Mouse (Mus musculus) liver, embryonic 15.5 days (tissue): ENCODE results near the gene Kcnq4. TPM values are rescaled to one million over a fixed set of nuclear protein-coding genes. Genes with fewer than 3 reads are reported as not detected.
A peak's percentile ranks its signal among the peaks of the same experiment; 100 is the strongest.

Experiments used
- ATAC-seq: fragments of 200-750 bp; cut with Nextera tagmentation; 2 replicates; pipeline ENCODE4 v1.8.0; 2017; ENCODE audit warnings: moderate number of reproducible peaks, mild to moderate bottlenecking, moderate library complexity; ENCODE audit not compliant: insufficient read depth
- H3K27ac ChIP-seq: fragments of 300-500 bp; sonication (generic); replicated peaks from 2 replicates; pipeline ENCODE4 v1.5.1; 2015; ENCODE audit warnings: mild to moderate bottlenecking, inconsistent platforms
- H3K27me3 ChIP-seq: fragments of 300-500 bp; sonication (generic); 2 replicates; pipeline ENCODE4 v1.6.1; 2015; ENCODE audit warnings: mild to moderate bottlenecking, inconsistent platforms
- H3K36me3 ChIP-seq: fragments of 300-500 bp; sonication (generic); replicated peaks from 2 replicates; pipeline ENCODE4 v1.6.1; 2015; ENCODE audit warnings: moderate library complexity, mild to moderate bottlenecking, inconsistent platforms
- H3K4me1 ChIP-seq: fragments of 300-500 bp; sonication (generic); replicated peaks from 2 replicates; pipeline ENCODE4 v1.6.1; 2015; ENCODE audit warnings: inconsistent platforms
- H3K4me2 ChIP-seq: fragments of 300-500 bp; sonication (generic); 2 replicates; pipeline ENCODE4 v1.6.1; 2015; ENCODE audit warnings: moderate library complexity, mild to moderate bottlenecking, inconsistent platforms
- H3K4me3 ChIP-seq: fragments of 300-500 bp; sonication (generic); replicated peaks from 2 replicates; pipeline ENCODE4 v1.5.1; 2015; ENCODE audit warnings: mild to moderate bottlenecking, inconsistent platforms
- H3K9ac ChIP-seq: fragments of 300-500 bp; sonication (generic); 2 replicates; pipeline ENCODE4 v1.6.1; 2015; ENCODE audit warnings: moderate library complexity, mild to moderate bottlenecking, inconsistent platforms
- H3K9me3 ChIP-seq: fragments of 300-500 bp; sonication (generic); replicated peaks from 2 replicates; pipeline ENCODE4 v1.6.1; 2016; ENCODE audit warnings: inconsistent platforms
- WGBS: fragments of 180-500 bp; shearing (Covaris S2); methylation state at CpG from one replicate; pipeline ENCODE4 v1.1.7; 2015; ENCODE audit warnings: mixed read lengths; ENCODE audit not compliant: insufficient replicate concordance; 5-methylcytosine and 5-hydroxymethylcytosine counted together
- microRNA counts: library from miRNA; unstranded; fragments of <30 nt; microRNA quantifications from one replicate; lab custom pipeline; 2016
- microRNA-seq: library from miRNA; unstranded; fragments of <30 nt; microRNA quantifications from one replicate; pipeline ENCODE4, GENCODE M21; 2016
- polyA plus RNA-seq: library from polyadenylated mRNA; unstranded; fragments of >200 nt; fragmentation: Nextera tagmentation; extraction: Ambion mirVana; gene quantifications from 2 replicates; pipeline ENCODE4 v1.2.1, GENCODE M21; 2015

Gene Kcnq4
- polyA plus RNA-seq, 1 experiment from 2014 or later = 0.13 TPM

DNA sequence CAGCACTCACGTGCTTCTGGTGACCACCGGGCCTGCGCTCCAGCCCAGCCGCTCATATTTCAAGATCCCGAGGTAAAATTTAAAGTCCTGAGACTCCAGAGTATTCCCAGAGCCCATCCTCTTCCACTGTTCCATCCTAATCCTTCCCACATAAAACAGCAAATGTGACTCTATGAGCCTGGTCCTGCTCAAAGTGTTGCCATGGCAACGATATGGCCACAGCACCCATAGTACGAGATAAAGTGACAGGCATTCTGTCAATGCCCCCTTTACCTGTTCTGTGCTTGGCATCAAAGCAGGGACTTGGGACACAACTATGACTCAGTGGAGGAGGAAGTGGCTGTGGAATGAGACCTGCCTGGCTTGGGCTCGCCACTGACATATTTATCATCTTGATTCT is 92.5 kb downstream of the Kcnq4 start:
- Histone ChIP-seq H3K9me3 (no peaks in the 10 kb centered on the region), H3K27me3 (peaks cover 22% of the 10 kb centered on the region), H3K9ac (no peak overlapping the region), H3K4me2 (no peak overlapping the region), H3K36me3 (no peaks in the 10 kb centered on the region), H3K4me3 (no peak overlapping the region), H3K4me1 (no peaks in the 10 kb centered on the region), H3K27ac (no peak overlapping the region)
- 73% methylated on average over 8 of the region's 8 CpGs for WGBS
- ATAC-seq = no peak

DNA sequence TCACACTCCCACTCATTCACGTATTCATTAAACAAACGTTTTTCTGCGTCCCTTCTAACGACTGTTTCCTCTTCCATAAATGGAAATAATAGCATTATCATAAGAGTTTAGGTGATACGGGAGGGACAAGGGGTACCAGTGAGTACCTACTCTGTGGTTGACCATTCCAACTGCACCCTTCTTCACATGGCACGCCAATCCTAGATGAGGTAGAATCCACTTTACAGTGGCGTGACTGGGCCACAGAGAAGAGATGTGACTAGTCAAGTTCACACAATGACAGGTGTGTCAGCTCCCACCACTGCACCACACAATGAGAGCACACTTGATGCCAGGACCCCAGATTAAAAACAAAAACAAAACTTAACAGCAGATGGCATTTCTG is 98.2 kb downstream of the Kcnq4 start:
- H3K4me2 ChIP-seq = peak overlapping the region; percentile 91
- peak overlapping the region; percentile 60 for H3K9ac ChIP-seq
- 0 out of 2 replicates have a peak, but pooled peaks have one; percentile 9 for ATAC-seq
- peaks cover 64% of the 10 kb centered on the region for H3K27me3 ChIP-seq
- H3K36me3 ChIP-seq = no peaks in the 10 kb centered on the region
- no peaks in the 10 kb centered on the region for H3K9me3 ChIP-seq
- 23% methylated on average over 7 of the region's 7 CpGs for WGBS
- peaks cover 30% of the 10 kb centered on the region for H3K4me1 ChIP-seq
- 0 out of 2 replicates have a peak overlapping the region, but pooled peaks have one; percentile 2 for H3K27ac ChIP-seq
- H3K4me3 ChIP-seq = peak overlapping the region; percentile 57

DNA sequence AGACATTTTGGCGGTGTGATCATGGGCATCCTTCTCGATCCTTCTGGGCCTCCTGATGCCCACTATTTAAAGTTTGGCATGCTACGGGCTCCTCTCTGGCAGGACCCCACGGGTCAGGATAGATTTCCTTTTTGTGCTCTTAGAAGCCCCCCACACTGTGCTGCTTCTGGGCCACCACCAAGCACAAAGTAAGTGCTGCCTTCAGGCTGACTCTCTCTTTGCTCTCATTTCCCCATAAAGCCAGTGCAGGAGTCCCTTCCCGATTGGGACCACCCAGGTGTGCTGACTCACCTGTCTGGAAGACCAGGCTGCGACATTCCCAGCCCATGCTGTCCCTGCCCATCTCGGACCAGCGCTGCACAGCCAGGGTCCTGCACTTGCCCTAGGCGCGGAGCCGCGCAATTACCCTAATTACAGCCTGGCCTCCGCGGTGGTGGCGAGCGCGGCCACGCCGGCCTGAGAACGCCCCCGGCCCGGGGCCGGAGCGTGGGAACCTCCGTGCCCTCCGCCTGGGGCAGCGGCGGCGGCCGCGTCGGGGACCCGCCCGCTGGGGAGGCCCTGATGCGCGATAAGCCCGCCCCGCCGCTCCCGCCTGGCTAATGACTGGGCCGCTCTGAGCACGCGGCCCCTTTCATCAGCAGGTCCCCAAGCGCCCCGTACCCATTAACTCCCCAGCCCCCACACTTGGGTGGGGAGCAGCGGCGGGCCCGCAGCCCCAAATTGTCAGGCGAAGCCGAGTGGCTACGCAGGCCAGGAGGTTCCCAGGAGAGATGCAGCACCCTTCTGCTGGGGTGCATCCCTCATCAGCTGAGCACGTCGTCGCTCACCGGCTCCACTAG is 98.8 kb downstream of the Kcnq4 start:
- WGBS = 4% methylated on average over 55 of the region's 55 CpGs
- Histone ChIP-seq H3K27ac (peak overlapping the region; percentile 24; the same call in 1 of the 2 replicates), H3K9ac (peak overlapping the region; percentile 60), H3K4me3 (peak overlapping the region; percentile 57), H3K4me1 (peaks cover 30% of the 10 kb centered on the region), H3K4me2 (peak overlapping the region; percentile 91), H3K9me3 (no peaks in the 10 kb centered on the region), H3K27me3 (peaks cover 63% of the 10 kb centered on the region), H3K36me3 (no peaks in the 10 kb centered on the region)
- ATAC-seq = peak; percentile 90

MicroRNAs encoded within 50 kb of the gene (microRNA counts, 519-probe panel; counts per million panel counts)
- microRNA mmu-miR-30e (lab: Ali Mortazavi, UCI) = 2,795 counts per million, percentile 55 among the panel's probes with 10 or more counts

Small RNA genes within 50 kb of the gene (microRNA-seq; reads per million reads assigned to microRNA genes)
- gene Mir30c-1 (92.4 reads per million, percentile 52 among the genes with 10 or more reads in this experiment), gene Mir30e (not detected), gene Mir30f (not detected)

Other genes starting within 250 kb of the Kcnq4 start
- not detected in 2 replicates for gene Slfnl1, start 216.4 kb downstream of the Kcnq4 start, polyA plus RNA-seq
- gene Ctps, start 178.3 kb downstream of the Kcnq4 start, polyA plus RNA-seq = 27.7 and 29.1 TPM in 2 replicates
- gene Gm8439, start 159.9 kb downstream of the Kcnq4 start, polyA plus RNA-seq = not detected in 2 replicates
- gene Cited4, start 82.0 kb downstream of the Kcnq4 start, polyA plus RNA-seq = 78.5 and 82.8 TPM in 2 replicates
- 50.0 and 50.4 TPM in 2 replicates for gene Nfyc, start 83.0 kb upstream of the Kcnq4 start, polyA plus RNA-seq
- gene Rims3, start 106.2 kb upstream of the Kcnq4 start, polyA plus RNA-seq = 0.20 and 0.24 TPM in 2 replicates
- gene Exo5, start 176.4 kb upstream of the Kcnq4 start, polyA plus RNA-seq = 6.2 and 7.0 TPM in 2 replicates
- gene Zfp69, start 203.1 kb upstream of the Kcnq4 start, polyA plus RNA-seq = 1.6 and 1.7 TPM in 2 replicates